Mouse (Mus musculus) heart, embryonic 15.5 days (tissue): ENCODE measurements around the gene Ptpre. TPM values are rescaled to one million over a fixed set of nuclear protein-coding genes. Genes with fewer than 3 reads are reported as not detected.
"Not testable (repeated sequence)": the region's sequence is repeated elsewhere in the genome, so short reads cannot be mapped to it uniquely, and the experiment has no call there.

Source experiments
- ATAC-seq: fragments of 200-750 bp; cut with Nextera tagmentation; replicated peaks from 2 replicates; pipeline ENCODE4 v1.8.0; 2017; ENCODE audit warnings: low read depth, moderate TSS enrichment; ENCODE audit not compliant: insufficient number of reproducible peaks, insufficient read depth, low FRiP score
- H3K27ac ChIP-seq: fragments of 300-500 bp; sonication (generic); 2 replicates; pipeline ENCODE4 v1.5.1; 2015; ENCODE audit warnings: mild to moderate bottlenecking, inconsistent platforms
- H3K27me3 ChIP-seq: fragments of 300-500 bp; sonication (generic); 2 replicates; pipeline ENCODE4 v1.6.1; 2015; ENCODE audit warnings: inconsistent platforms
- H3K36me3 ChIP-seq: fragments of 300-500 bp; sonication (generic); 2 replicates; pipeline ENCODE4 v1.6.1; 2015; ENCODE audit warnings: mild to moderate bottlenecking, inconsistent platforms
- H3K4me1 ChIP-seq: fragments of 300-500 bp; sonication (generic); replicated peaks from 2 replicates; pipeline ENCODE4 v1.6.1; 2015; ENCODE audit warnings: inconsistent platforms
- H3K4me2 ChIP-seq: fragments of 300-500 bp; sonication (generic); 2 replicates; pipeline ENCODE4 v1.6.1; 2015; ENCODE audit warnings: inconsistent platforms, mild to moderate bottlenecking, moderate library complexity
- H3K4me3 ChIP-seq: fragments of 300-500 bp; sonication (generic); 2 replicates; pipeline ENCODE4 v1.5.1; 2015; ENCODE audit warnings: mild to moderate bottlenecking, inconsistent platforms
- H3K9ac ChIP-seq: fragments of 300-500 bp; sonication (generic); 2 replicates; pipeline ENCODE4 v1.6.1; 2015; ENCODE audit warnings: mild to moderate bottlenecking, inconsistent platforms
- H3K9me3 ChIP-seq: fragments of 300-500 bp; sonication (generic); replicated peaks from 2 replicates; pipeline ENCODE4 v1.6.1; 2016; ENCODE audit warnings: inconsistent platforms
- WGBS: fragments of 180-500 bp; shearing (Covaris S2); methylation state at CpG from one replicate; pipeline ENCODE4 v1.1.7; 2015; ENCODE audit warnings: mixed read lengths; 5-methylcytosine and 5-hydroxymethylcytosine counted together
- polyA plus RNA-seq: library from polyadenylated mRNA; unstranded; fragments of >200 nt; fragmentation: Nextera tagmentation; extraction: Ambion mirVana; gene quantifications from 2 replicates; pipeline ENCODE4 v1.2.1, GENCODE M21; 2015

The Ptpre gene
- polyA plus RNA-seq, 1 experiment from 2014 or later, result 2.1 TPM

DNA sequence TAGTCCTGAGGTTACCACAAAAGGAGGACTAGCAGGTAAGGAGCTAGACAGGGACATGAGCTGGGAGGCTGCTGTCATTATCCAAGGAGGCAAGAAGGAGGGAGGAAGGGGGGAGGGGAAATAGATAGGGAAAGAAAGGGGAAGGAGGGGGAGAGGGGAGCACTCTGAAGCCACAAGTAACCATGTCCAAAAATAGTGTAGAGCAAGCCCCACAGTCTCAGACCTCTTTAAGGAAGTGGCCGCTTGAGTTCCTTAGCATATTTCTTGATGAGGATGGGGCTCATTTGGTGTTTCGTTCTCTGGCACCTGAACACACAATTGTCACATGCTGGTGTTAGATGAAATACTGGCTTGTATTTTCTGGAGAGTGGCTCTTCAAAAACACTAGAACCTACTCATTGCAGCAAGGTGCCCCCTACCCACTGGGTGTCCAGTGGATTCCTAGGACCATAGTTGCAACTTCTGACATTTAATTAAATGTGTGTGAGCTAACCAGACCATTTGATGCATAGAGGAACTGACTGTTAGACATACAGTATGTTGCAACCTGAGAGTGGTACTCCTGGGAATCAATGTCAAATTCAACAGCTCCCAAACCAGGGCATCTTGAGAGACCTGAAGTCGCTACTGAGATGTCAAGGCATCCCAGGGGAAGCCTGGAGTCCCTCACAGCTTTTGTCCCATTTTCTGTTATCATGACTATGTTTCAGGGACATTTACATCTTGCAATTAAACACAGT, 19.6 kb downstream of the Ptpre start:
- Histone ChIP-seq H3K4me3 (no peak overlapping the region), H3K27me3 (no peaks in the 10 kb centered on the region), H3K4me1 (no peaks in the 10 kb centered on the region; the same call in 1 of the 2 replicates), H3K9ac (no peak overlapping the region), H3K4me2 (no peak overlapping the region), H3K27ac (no peak overlapping the region), H3K9me3 (no peaks in the 10 kb centered on the region), H3K36me3 (no peaks in the 10 kb centered on the region)
- WGBS, result 60% methylated on average over 3 of the region's 3 CpGs
- ATAC-seq, result no peak

DNA sequence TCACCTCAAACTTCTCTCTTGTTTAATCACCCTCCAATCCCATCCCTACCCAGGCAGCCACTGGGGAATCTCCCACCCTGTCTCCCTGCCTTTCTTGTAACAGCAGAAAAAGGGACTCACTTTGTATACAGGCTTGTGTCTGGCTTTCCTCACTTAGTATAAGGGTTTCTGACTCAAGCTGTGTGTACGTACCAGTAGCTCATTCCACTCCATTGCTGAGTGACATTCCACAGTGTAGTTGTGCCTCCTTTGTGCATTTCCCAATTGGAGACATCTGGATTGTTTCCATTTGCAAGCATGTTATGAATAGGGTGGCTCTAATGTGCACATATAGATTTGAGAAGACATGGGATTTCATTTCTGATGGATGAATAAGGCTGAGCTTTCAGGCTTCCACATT, 23.0 kb downstream of the Ptpre start:
- Histone ChIP-seq H3K4me1 (no peaks in the 10 kb centered on the region), H3K27me3 (no peaks in the 10 kb centered on the region), H3K9me3 (no peaks in the 10 kb centered on the region), H3K4me2 (no peak overlapping the region), H3K9ac (no peak overlapping the region), H3K27ac (no peak overlapping the region), H3K4me3 (no peak overlapping the region), H3K36me3 (no peaks in the 10 kb centered on the region)
- no peak for ATAC-seq
- WGBS, result 47% methylated on average over 1 of the region's 1 CpGs

DNA sequence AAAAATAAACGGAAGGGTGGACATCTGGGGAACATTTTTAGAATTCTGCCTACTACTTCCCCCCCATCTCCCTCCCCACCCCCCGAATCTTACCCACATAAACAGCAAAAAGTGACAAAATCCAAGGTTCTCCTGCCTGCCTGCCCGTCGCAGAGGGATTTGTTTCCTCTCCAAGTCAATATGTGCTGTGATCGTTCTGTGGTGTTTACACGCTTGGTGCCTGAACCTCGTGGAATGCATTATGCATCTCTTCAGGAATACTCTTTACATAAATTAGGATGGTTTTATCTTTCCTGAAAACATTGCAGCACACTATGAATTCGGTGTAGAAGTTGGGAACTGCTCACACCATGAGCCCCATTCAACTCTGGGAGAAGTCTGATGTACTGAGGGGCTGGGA, 26.7 kb downstream of the Ptpre start:
- no peak overlapping the region for H3K4me2 ChIP-seq
- no peak overlapping the region for H3K27ac ChIP-seq
- no peak overlapping the region for H3K9ac ChIP-seq
- H3K4me3 ChIP-seq, result no peak overlapping the region
- no peaks in the 10 kb centered on the region for H3K36me3 ChIP-seq
- no peaks in the 10 kb centered on the region for H3K27me3 ChIP-seq
- H3K9me3 ChIP-seq, result no peaks in the 10 kb centered on the region
- ATAC-seq, result no peak
- 82% methylated on average over 8 of the region's 8 CpGs for WGBS
- no peaks in the 10 kb centered on the region for H3K4me1 ChIP-seq

DNA sequence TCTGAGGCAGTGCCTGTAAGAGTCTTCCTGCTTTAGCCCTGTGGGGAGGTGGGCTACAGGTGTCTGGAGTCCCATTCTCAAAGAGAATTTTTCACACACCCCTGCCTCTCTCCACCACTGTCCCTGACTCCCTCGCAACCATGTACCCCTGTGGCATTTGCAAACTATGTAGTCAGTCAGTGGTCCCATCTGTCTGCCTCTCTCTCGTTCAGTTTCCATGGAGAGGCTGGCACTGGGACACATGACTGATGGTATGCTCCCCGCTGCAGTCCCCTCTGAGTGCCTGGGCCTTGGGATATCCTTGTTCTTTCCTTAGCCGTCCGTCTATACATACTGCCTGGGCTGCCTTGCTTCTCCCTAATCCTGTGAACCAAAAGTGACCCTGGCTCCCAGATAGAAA, 28.7 kb downstream of the Ptpre start:
- H3K27ac ChIP-seq, result no peak overlapping the region
- H3K27me3 ChIP-seq, result no peaks in the 10 kb centered on the region
- no peak overlapping the region for H3K4me3 ChIP-seq
- no peaks in the 10 kb centered on the region for H3K4me1 ChIP-seq
- WGBS, result 77% methylated on average over 5 of the region's 5 CpGs
- no peaks in the 10 kb centered on the region for H3K9me3 ChIP-seq
- H3K36me3 ChIP-seq, result no peaks in the 10 kb centered on the region
- H3K4me2 ChIP-seq, result no peak overlapping the region
- no peak for ATAC-seq
- H3K9ac ChIP-seq, result no peak overlapping the region

DNA sequence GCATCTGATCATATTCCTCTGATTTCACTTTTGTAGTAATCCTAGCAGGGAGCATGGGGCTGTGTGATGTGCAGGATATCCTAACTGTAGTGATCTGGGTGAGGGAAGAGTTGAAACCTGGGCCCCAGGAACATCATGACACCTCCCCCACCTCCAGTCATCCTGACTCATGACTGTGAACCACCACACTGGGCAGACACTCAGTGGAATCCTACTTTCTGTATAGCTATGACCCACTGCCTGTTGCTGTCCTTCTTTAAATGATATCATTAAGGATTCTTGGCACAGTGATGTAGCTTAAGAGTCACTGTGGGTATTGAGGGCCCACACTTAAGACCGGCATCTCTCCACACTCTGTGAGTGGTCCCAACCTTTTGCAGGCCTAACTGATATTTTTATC, 30.3 kb downstream of the Ptpre start:
- Histone ChIP-seq H3K36me3 (no peaks in the 10 kb centered on the region), H3K27ac (no peak overlapping the region), H3K9me3 (no peaks in the 10 kb centered on the region), H3K4me1 (no peaks in the 10 kb centered on the region), H3K9ac (no peak overlapping the region), H3K27me3 (no peaks in the 10 kb centered on the region), H3K4me3 (no peak overlapping the region), H3K4me2 (no peak overlapping the region)
- WGBS, result 55% methylated on average over 1 of the region's 1 CpGs
- ATAC-seq, result no peak

DNA sequence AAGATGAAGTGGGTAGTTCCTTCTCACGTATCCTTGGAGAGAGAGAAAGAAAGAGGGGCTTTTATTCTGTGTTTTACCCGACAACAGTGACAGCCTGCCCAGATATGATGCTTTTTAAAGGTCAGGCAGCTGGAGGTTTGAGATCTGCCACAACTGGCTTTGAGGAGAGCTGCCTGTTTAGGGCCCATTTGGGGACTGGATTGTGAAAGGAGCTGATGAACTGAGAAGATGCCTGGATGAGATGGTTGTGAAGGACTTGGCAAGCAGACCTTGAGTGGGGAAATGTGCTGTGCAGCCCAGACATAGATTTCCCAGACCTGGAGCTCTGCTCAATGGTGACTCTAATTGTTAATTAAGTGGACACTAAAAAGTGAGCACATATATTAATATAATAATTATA, 31.3 kb downstream of the Ptpre start:
- no peaks in the 10 kb centered on the region for H3K36me3 ChIP-seq
- WGBS, result 57% methylated on average over 2 of the region's 2 CpGs
- H3K27ac ChIP-seq, result no peak overlapping the region
- H3K4me2 ChIP-seq, result no peak overlapping the region
- no peaks in the 10 kb centered on the region for H3K27me3 ChIP-seq
- no peak for ATAC-seq
- H3K4me1 ChIP-seq, result no peaks in the 10 kb centered on the region
- H3K4me3 ChIP-seq, result no peak overlapping the region
- H3K9ac ChIP-seq, result no peak overlapping the region
- H3K9me3 ChIP-seq, result no peaks in the 10 kb centered on the region

DNA sequence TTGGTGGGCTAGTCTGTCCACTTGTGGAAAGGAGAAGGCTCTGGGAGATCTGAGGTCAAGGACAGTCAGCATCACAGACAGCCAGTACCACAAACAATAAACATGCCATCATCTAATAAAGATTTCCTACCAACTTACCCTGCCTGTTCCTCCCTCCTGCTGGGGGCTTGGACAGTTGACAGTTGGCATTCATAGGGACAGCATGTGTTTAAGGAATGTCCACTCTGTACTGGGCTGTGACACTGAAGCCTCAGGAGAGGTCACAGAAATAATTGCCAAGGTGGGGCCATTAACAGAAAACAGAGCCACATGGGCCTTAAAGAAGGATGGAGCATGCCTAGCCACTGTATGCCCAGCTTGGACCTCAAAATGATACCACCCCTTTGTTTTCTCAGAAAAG, 34.1 kb downstream of the Ptpre start:
- Histone ChIP-seq H3K36me3 (no peaks in the 10 kb centered on the region), H3K27me3 (no peaks in the 10 kb centered on the region), H3K4me1 (no peaks in the 10 kb centered on the region), H3K9ac (no peak overlapping the region), H3K4me3 (no peak overlapping the region), H3K27ac (no peak overlapping the region), H3K4me2 (no peak overlapping the region), H3K9me3 (no peaks in the 10 kb centered on the region)
- no peak for ATAC-seq

DNA sequence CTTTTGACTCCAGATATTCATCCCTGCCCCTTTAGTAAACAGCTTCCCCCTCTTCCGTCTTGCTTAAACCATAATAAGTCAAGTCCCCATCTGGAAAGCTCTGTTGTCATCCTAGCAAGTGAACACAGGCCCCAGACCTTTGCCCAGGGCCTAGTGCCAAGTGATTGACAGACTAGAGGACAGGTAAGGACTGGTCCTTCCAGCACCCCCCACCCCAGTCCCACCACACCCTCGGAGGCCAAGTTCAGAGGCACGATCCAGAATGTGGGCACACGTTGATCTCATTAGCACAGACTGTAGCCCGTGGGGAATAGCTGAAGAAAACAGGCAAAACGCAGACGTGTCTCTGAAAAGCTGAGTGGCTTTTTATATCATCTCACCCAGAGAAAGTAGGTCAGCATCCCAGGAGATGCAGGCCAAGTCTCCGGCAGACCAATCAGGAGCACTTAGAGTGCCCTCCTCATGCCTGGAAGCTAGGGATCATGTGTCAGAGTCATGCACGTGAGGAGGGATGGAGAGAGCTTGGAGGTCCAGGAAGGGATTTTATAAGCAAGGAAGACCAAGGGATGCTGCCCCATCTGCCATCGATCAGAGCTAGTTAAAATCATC, 34.8 kb downstream of the Ptpre start:
- H3K4me2 ChIP-seq, result no peak overlapping the region
- H3K4me1 ChIP-seq, result no peaks in the 10 kb centered on the region
- 0 out of 2 replicates have a peak, but pooled peaks have one; percentile 22 for ATAC-seq
- WGBS, result 58% methylated on average over 10 of the region's 10 CpGs
- no peak overlapping the region for H3K9ac ChIP-seq
- no peaks in the 10 kb centered on the region for H3K27me3 ChIP-seq
- H3K27ac ChIP-seq, result no peak overlapping the region
- H3K36me3 ChIP-seq, result no peaks in the 10 kb centered on the region
- H3K9me3 ChIP-seq, result no peaks in the 10 kb centered on the region
- no peak overlapping the region for H3K4me3 ChIP-seq

DNA sequence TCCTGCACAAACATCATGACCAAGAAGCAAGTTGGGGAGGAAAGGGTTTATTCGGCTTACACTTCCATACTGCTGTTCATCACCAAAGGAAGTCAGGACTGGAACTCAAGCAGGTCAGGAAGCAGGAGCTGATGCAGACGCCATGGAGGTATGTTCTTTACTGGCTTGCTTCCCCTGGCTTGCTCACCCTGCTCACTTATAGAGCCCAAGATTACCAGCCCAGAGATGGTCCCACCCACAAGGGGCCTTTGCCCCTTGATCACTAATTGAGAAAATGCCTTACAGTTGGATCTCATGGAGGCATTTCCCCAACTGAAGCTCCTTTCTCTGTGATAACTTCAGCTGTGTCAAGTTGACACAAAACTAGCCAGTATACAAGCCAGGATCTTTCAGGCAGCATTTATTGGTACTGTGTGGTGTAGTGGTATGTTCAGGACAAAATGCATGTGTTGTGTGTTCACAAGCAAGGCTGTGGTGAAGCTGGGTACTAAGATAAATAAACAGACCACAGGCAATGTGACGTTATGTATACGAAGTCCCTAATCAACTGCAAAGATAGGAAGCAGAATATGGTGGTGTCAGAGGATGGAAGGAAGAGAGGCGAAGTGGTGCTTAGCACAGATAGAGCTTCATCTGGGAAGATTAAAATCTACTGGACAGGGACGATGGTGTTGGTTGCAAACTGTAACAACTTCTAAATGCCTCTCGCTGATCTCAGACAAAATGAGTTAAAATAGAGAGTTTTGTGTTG, 38.2 kb downstream of the Ptpre start:
- 55% methylated on average over 7 of the region's 7 CpGs for WGBS
- H3K36me3 ChIP-seq, ATAC-seq, H3K4me2 ChIP-seq, H3K9me3 ChIP-seq, H3K4me1 ChIP-seq, H3K4me3 ChIP-seq, H3K9ac ChIP-seq, H3K27ac ChIP-seq, H3K27me3 ChIP-seq: not testable (repeated sequence)

DNA sequence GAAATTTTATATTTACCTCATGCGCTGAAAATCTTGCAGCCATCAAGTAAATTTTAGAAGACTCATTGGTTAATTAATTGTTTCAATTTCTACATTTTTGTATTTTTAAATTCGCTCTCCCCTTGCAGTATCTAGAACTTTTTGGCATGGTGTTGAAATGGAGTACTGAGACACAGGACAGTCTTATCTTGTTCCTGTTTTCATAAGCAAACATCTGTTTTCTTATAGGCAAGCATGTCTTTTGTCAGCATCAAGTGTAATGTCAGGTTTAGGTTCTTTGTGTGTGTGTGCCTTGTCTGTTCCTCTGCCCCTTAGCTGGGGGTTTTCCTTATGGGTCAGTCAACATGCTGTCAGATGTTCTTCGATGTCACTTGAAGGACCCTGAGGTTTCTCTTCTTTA, 39.0 kb downstream of the Ptpre start:
- no peak for ATAC-seq
- Histone ChIP-seq H3K27me3 (no peaks in the 10 kb centered on the region), H3K9ac (no peak overlapping the region), H3K36me3 (no peaks in the 10 kb centered on the region), H3K27ac (no peak overlapping the region), H3K4me2 (no peak overlapping the region), H3K4me1 (no peaks in the 10 kb centered on the region), H3K9me3 (no peaks in the 10 kb centered on the region), H3K4me3 (no peak overlapping the region)
- WGBS, result 72% methylated on average over 3 of the region's 3 CpGs

DNA sequence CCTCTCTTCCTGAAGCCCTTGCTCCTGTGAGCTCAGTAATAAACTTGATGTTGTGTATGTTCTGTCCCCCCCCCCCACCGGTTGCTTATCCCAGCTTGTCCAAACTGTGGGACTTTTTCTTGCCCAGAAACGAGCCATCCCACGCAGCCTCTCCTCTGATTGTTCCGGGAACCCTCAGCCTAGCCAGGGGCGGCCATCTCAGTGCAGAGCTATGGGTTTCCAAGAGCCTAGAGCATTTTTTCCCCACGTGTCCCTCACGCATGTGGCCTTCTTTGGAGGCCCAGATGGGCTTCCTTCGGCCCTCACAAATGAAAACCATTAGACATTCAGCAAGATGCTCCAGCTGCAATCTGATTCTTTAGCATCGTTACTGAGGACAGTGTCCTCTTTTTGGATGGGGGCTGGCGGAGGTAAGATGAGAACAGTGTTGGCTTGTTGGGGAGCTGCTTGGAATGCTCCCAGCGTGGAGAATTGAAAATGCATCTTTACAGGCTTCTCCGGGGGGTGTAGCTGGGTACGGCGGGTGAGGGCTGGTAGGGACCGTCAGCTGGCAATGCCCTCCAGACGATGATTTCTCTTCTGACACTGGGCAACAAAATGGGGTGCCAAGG, 41.5 kb downstream of the Ptpre start:
- no peak overlapping the region for H3K9ac ChIP-seq
- 79% methylated on average over 16 of the region's 16 CpGs for WGBS
- H3K4me3 ChIP-seq, result no peak overlapping the region
- H3K4me2 ChIP-seq, result no peak overlapping the region
- no peaks in the 10 kb centered on the region for H3K36me3 ChIP-seq
- ATAC-seq, result no peak
- H3K27ac ChIP-seq, result no peak overlapping the region
- H3K27me3 ChIP-seq, result no peaks in the 10 kb centered on the region
- H3K4me1 ChIP-seq, result no peaks in the 10 kb centered on the region
- H3K9me3 ChIP-seq, result no peaks in the 10 kb centered on the region
